22 mouse cellular contexts compared by ENCODE assay signal in the genomic region with DNA sequence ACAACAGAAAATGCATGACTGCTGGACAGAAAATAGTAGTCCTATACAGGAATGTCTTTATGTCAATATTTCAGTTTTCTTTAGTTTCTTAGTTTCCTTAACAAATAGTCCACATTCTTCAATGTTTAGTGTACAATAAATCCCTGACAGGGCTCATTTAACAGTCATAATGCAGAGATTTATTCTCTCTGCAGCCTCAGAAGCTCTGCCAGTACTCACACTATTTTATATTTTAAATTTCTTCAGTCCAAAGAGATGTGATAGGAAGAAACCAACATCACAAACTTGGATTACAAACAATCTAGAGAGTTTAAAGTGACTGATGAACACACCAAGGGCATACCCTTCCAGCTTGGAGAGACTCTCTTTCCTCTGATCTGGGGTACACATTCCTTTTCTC.
DNase-seq lines count a peak whose midpoint lies in the region; ATAC-seq and TF ChIP-seq lines count a peak whose summit lies in the region.
"Had no signal": no experiment of that assay in that cellular context is flagged by ENCODE, and none has a peak within 500 bp of the region (broad histone marks: within the 10 kb centered on the region; RNA-seq: fewer than 3 reads in every experiment).

No protein-coding gene starts in this region.

- no peak overlapping the region for H3K4me2 ChIP-seq in kidney, embryonic 16.5 days (replicated peaks; ENCODE audit: low read depth, low read length)
- no peak overlapping the region for H3K4me2 ChIP-seq in kidney, embryonic 15.5 days
- H3K4me2 ChIP-seq in kidney, postnatal 0 days (ENCODE audit: low read length), result no peak overlapping the region

- DNase-seq in kidney, postnatal 0 days (ENCODE audit: low spot score), result peak; percentile 64
- no peak for DNase-seq in kidney, postnatal 25 days
- peak; percentile 4 for DNase-seq in Muller cell, postnatal 12 days (ENCODE audit: inconsistent ontology term)
- no peak for DNase-seq in lung, adult 18-20 months
- DNase-seq: adrenal gland, adult 2 months; adrenal gland, adult 8-10 months; adrenal gland, postnatal 10 days; adrenal gland, postnatal 14 days; adrenal gland, postnatal 25 days; adrenal gland, postnatal 36 days; B cell, adult 2 months; cerebellum, adult 11 months; cerebellum, adult 11-12 months; cerebellum, adult 18-20 months; cerebellum, adult 2 months had no signal

- no peak overlapping the region for H3K9ac ChIP-seq in kidney, embryonic 16.5 days (replicated peaks; ENCODE audit: low read length)
- H3K9ac ChIP-seq in kidney, embryonic 15.5 days, result no peak overlapping the region
- H3K9ac ChIP-seq in kidney, postnatal 0 days (ENCODE audit: low read depth, low read length), result no peak overlapping the region

- no peak overlapping the region for H3K27ac ChIP-seq in kidney, embryonic 16.5 days (ENCODE audit: low read length)
- H3K27ac ChIP-seq in kidney, embryonic 15.5 days, result no peak overlapping the region
- no peak overlapping the region for H3K27ac ChIP-seq in kidney, postnatal 0 days

- no peaks in the 10 kb centered on the region for H3K27me3 ChIP-seq in kidney, embryonic 16.5 days (ENCODE audit: insufficient read depth, low read length)
- H3K27me3 ChIP-seq in kidney, embryonic 15.5 days, result no peaks in the 10 kb centered on the region
- no peaks in the 10 kb centered on the region for H3K27me3 ChIP-seq in kidney, postnatal 0 days (ENCODE audit: insufficient read depth, low read length)
- H3K27me3 ChIP-seq: CH12.LX, Patski had no signal

- no peaks in the 10 kb centered on the region for H3K9me3 ChIP-seq in kidney, embryonic 16.5 days (ENCODE audit: low read length)
- no peaks in the 10 kb centered on the region for H3K9me3 ChIP-seq in kidney, embryonic 15.5 days (replicated peaks)
- no peaks in the 10 kb centered on the region for H3K9me3 ChIP-seq in kidney, postnatal 0 days (replicated peaks; ENCODE audit: low read length)
- H3K9me3 ChIP-seq: G1E had no signal

- H3K36me3 ChIP-seq in kidney, embryonic 16.5 days (ENCODE audit: insufficient read depth, low read length), result no peaks in the 10 kb centered on the region
- H3K36me3 ChIP-seq in kidney, embryonic 15.5 days, result no peaks in the 10 kb centered on the region
- no peaks in the 10 kb centered on the region for H3K36me3 ChIP-seq in kidney, postnatal 0 days (ENCODE audit: insufficient read depth, low read length)
- H3K36me3 ChIP-seq: G1E had no signal

- H3K4me1 ChIP-seq in kidney, embryonic 16.5 days (ENCODE audit: insufficient read depth, low read length), result no peaks in the 10 kb centered on the region
- H3K4me1 ChIP-seq in kidney, embryonic 15.5 days, result no peaks in the 10 kb centered on the region
- no peaks in the 10 kb centered on the region for H3K4me1 ChIP-seq in kidney, postnatal 0 days (replicated peaks; ENCODE audit: insufficient read depth, low read length)

- no peak overlapping the region for H3K4me3 ChIP-seq in kidney, embryonic 16.5 days (ENCODE audit: low read length)
- H3K4me3 ChIP-seq in kidney, embryonic 15.5 days (replicated peaks), result no peak overlapping the region
- H3K4me3 ChIP-seq in kidney, postnatal 0 days (replicated peaks; ENCODE audit: low read depth, low read length), result no peak overlapping the region

- no peak for TF ChIP-seq CTCF in kidney, postnatal 0 days (IDR thresholded peaks at IDR 0.05; ENCODE audit: low read depth)

- 0 out of 2 replicates have a peak, but pooled peaks have one; percentile 54 for ATAC-seq in kidney, embryonic 16.5 days (ENCODE audit: low FRiP score, low TSS enrichment)
- no peak for ATAC-seq in kidney, embryonic 15.5 days (replicated peaks; ENCODE audit: low FRiP score)
- no peak for ATAC-seq in kidney, postnatal 0 days (replicated peaks; ENCODE audit: low FRiP score, low read depth)
- ATAC-seq: activated CD4-positive, CD25-positive, alpha-beta regulatory T cell, adult 4 months; CD4-positive, CD25-positive, alpha-beta regulatory T cell, adult 4 months; Patski had no signal

Comparison
In these comparisons a context has a peak if more than half of its experiments do, and no peak if none do; other contexts are left out.
1. DNase-seq: peak in kidney, postnatal 0 days (single experiment) and Muller cell, postnatal 12 days (single experiment); none in kidney, postnatal 25 days (0 of 2) and lung, adult 18-20 months (0 of 2).